Mouse (Mus musculus): ENCODE measurements at regions not wholly inside any gene's neighbourhood (a gene's known extent, or its start where the extent isn't known, plus 50 kb on each side); places are given as distances from the start of the nearest gene placed in this dataset.

GRCm38 (mm10) chr4:125261547-125261946 lies 133.9 kb upstream of the Zc3h12a start:
- Histone ChIP-seq H3K36me3 (ENCODE audit: control insufficient read depth, insufficient read depth, low read length) (no peaks in the 10 kb centered on the region), H3K4me3 (ENCODE audit: low read depth, low read length) (no peak overlapping the region), H3K9me3 (ENCODE audit: control insufficient read depth, low read length) (no peaks in the 10 kb centered on the region), H3K9ac (ENCODE audit: low read length) (no peak overlapping the region), H3K4me1 (replicated peaks; ENCODE audit: control insufficient read depth, insufficient read depth) (no peaks in the 10 kb centered on the region), H3K27ac (replicated peaks) (no peak overlapping the region), H3K4me2 (replicated peaks; ENCODE audit: low read depth) (no peak overlapping the region), H3K27me3 (ENCODE audit: control insufficient read depth, insufficient read depth, low read length) (no peaks in the 10 kb centered on the region)
- 53% methylated on average over 8 of the region's 8 CpGs for WGBS
- no peak for TF ChIP-seq EP300 (optimal IDR thresholded peaks at IDR 0.05)
- no peak for TF ChIP-seq CTCF (IDR thresholded peaks at IDR 0.05; ENCODE audit: low read depth)
- no peak for ATAC-seq (ENCODE audit: low FRiP score, low TSS enrichment)
- DNase-seq (ENCODE audit: low spot score) = no peak

- TF ChIP-seq CTCF (IDR thresholded peaks at IDR 0.05; ENCODE audit: low read depth) = no peak
- TF ChIP-seq EP300 (optimal IDR thresholded peaks at IDR 0.05) = no peak
- H3K27me3 ChIP-seq (ENCODE audit: control insufficient read depth, insufficient read depth, low read length) = no peaks in the 10 kb centered on the region
- DNase-seq (ENCODE audit: low spot score) (no peak), ATAC-seq (ENCODE audit: low FRiP score, low TSS enrichment) (no peak)
- 39% methylated on average over 10 of the region's 10 CpGs for WGBS
- H3K9ac ChIP-seq (ENCODE audit: low read length) = no peak overlapping the region
- H3K4me2 ChIP-seq (replicated peaks; ENCODE audit: low read depth) = no peak overlapping the region
- no peaks in the 10 kb centered on the region for H3K36me3 ChIP-seq (ENCODE audit: control insufficient read depth, insufficient read depth, low read length)
- H3K4me3 ChIP-seq (ENCODE audit: low read depth, low read length) = no peak overlapping the region
- H3K9me3 ChIP-seq (ENCODE audit: control insufficient read depth, low read length) = no peaks in the 10 kb centered on the region
- no peak overlapping the region for H3K27ac ChIP-seq (replicated peaks)
- no peaks in the 10 kb centered on the region for H3K4me1 ChIP-seq (replicated peaks; ENCODE audit: control insufficient read depth, insufficient read depth)
Observed at GRCm38 (mm10) chr4:125259306-125259705, 131.7 kb upstream of the Zc3h12a start.

DNA sequence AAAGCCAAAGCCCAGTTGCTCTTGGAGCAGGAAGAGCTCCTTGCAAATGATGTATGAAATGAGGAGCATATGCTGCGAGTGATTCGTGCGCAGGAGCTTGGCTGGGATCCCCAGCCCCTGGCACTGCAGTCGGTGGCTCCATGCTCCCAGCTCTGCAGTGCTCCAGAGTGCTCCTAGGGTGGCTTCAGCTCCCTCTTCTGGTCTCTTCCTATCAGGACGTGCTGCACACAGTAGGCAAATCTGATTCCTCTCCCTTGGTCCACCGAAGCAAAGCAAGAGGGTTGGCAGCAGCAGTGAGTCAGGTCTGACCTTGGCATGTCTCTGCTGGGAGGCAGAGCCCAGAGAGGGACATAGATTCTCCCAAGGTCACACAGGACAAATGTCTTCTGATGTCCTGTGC lies 130.3 kb upstream of the Zc3h12a start:
- DNase-seq (ENCODE audit: low spot score) = no peak
- no peak for ATAC-seq (ENCODE audit: low FRiP score, low TSS enrichment)
- H3K4me1 ChIP-seq (replicated peaks; ENCODE audit: control insufficient read depth, insufficient read depth) = no peaks in the 10 kb centered on the region
- no peak for TF ChIP-seq EP300 (optimal IDR thresholded peaks at IDR 0.05)
- TF ChIP-seq CTCF (IDR thresholded peaks at IDR 0.05; ENCODE audit: low read depth) = no peak
- H3K36me3 ChIP-seq (ENCODE audit: control insufficient read depth, insufficient read depth, low read length) = no peaks in the 10 kb centered on the region
- no peaks in the 10 kb centered on the region for H3K27me3 ChIP-seq (ENCODE audit: control insufficient read depth, insufficient read depth, low read length)
- H3K27ac ChIP-seq (replicated peaks) = no peak overlapping the region
- no peak overlapping the region for H3K4me2 ChIP-seq (replicated peaks; ENCODE audit: low read depth)
- no peak overlapping the region for H3K9ac ChIP-seq (ENCODE audit: low read length)
- WGBS = 58% methylated on average over 6 of the region's 6 CpGs
- H3K9me3 ChIP-seq (ENCODE audit: control insufficient read depth, low read length) = no peaks in the 10 kb centered on the region
- no peak overlapping the region for H3K4me3 ChIP-seq (ENCODE audit: low read depth, low read length)

- H3K4me3 ChIP-seq (ENCODE audit: low read depth, low read length) = no peak overlapping the region
- TF ChIP-seq EP300 (optimal IDR thresholded peaks at IDR 0.05) = no peak
- no peak for TF ChIP-seq CTCF (IDR thresholded peaks at IDR 0.05; ENCODE audit: low read depth)
- no peak overlapping the region for H3K4me2 ChIP-seq (replicated peaks; ENCODE audit: low read depth)
- H3K27me3 ChIP-seq (ENCODE audit: control insufficient read depth, insufficient read depth, low read length) = no peaks in the 10 kb centered on the region
- no peaks in the 10 kb centered on the region for H3K4me1 ChIP-seq (replicated peaks; ENCODE audit: control insufficient read depth, insufficient read depth)
- H3K27ac ChIP-seq (replicated peaks) = no peak overlapping the region
- no peak for ATAC-seq (ENCODE audit: low FRiP score, low TSS enrichment)
- no peaks in the 10 kb centered on the region for H3K9me3 ChIP-seq (ENCODE audit: control insufficient read depth, low read length)
- 82% methylated on average over 3 of the region's 3 CpGs for WGBS
- no peak overlapping the region for H3K9ac ChIP-seq (ENCODE audit: low read length)
- DNase-seq (ENCODE audit: low spot score) = no peak
- no peaks in the 10 kb centered on the region for H3K36me3 ChIP-seq (ENCODE audit: control insufficient read depth, insufficient read depth, low read length)
Observed at GRCm38 (mm10) chr4:125253161-125253560, 125.5 kb upstream of the Zc3h12a start.

- Histone ChIP-seq H3K36me3 (ENCODE audit: control insufficient read depth, insufficient read depth, low read length) (no peaks in the 10 kb centered on the region), H3K27ac (replicated peaks) (no peak overlapping the region), H3K9ac (ENCODE audit: low read length) (no peak overlapping the region), H3K27me3 (ENCODE audit: control insufficient read depth, insufficient read depth, low read length) (no peaks in the 10 kb centered on the region), H3K9me3 (ENCODE audit: control insufficient read depth, low read length) (no peaks in the 10 kb centered on the region), H3K4me2 (replicated peaks; ENCODE audit: low read depth) (no peak overlapping the region), H3K4me1 (replicated peaks; ENCODE audit: control insufficient read depth, insufficient read depth) (no peaks in the 10 kb centered on the region), H3K4me3 (ENCODE audit: low read depth, low read length) (no peak overlapping the region)
- ATAC-seq (ENCODE audit: low FRiP score, low TSS enrichment) (no peak), DNase-seq (ENCODE audit: low spot score) (no peak)
- WGBS = 55% methylated on average over 8 of the region's 8 CpGs
- no peak for TF ChIP-seq CTCF (IDR thresholded peaks at IDR 0.05; ENCODE audit: low read depth)
- TF ChIP-seq EP300 (optimal IDR thresholded peaks at IDR 0.05) = no peak
Observed at GRCm38 (mm10) chr4:125252228-125252627, 124.6 kb upstream of the Zc3h12a start.

- Histone ChIP-seq H3K27ac (replicated peaks) (no peak overlapping the region), H3K4me2 (replicated peaks; ENCODE audit: low read depth) (no peak overlapping the region), H3K4me3 (ENCODE audit: low read depth, low read length) (no peak overlapping the region), H3K9ac (ENCODE audit: low read length) (no peak overlapping the region), H3K36me3 (ENCODE audit: control insufficient read depth, insufficient read depth, low read length) (no peaks in the 10 kb centered on the region), H3K27me3 (ENCODE audit: control insufficient read depth, insufficient read depth, low read length) (no peaks in the 10 kb centered on the region), H3K4me1 (replicated peaks; ENCODE audit: control insufficient read depth, insufficient read depth) (no peaks in the 10 kb centered on the region), H3K9me3 (ENCODE audit: control insufficient read depth, low read length) (no peaks in the 10 kb centered on the region)
- DNase-seq (ENCODE audit: low spot score) (no peak), ATAC-seq (ENCODE audit: low FRiP score, low TSS enrichment) (no peak)
- TF ChIP-seq EP300 (optimal IDR thresholded peaks at IDR 0.05) = no peak
- no peak for TF ChIP-seq CTCF (IDR thresholded peaks at IDR 0.05; ENCODE audit: low read depth)
- WGBS = 66% methylated on average over 7 of the region's 7 CpGs
Observed at GRCm38 (mm10) chr4:125249061-125249460, 121.4 kb upstream of the Zc3h12a start.
